Mouse (Mus musculus): ENCODE results near the gene Adgrb3. TPM values are rescaled to one million over a fixed set of nuclear protein-coding genes. Genes with fewer than 3 reads are reported as not detected.

Adgrb3 gene
- total RNA-seq, 4 experiments from 2014 or later: 101 to 114 (median 108) TPM

GRCm38 (mm10) chr1:25317142-25317541 is 512.4 kb downstream of the Adgrb3 start:
- no peak for DNase-seq (ENCODE audit: low spot score in 2 of 2)

GRCm38 (mm10) chr1:25312344-25312743 is 517.2 kb downstream of the Adgrb3 start:
- DNase-seq (ENCODE audit: low spot score in 2 of 2): no peak

- no peak for DNase-seq (ENCODE audit: low spot score in 2 of 2)
Observed at GRCm38 (mm10) chr1:25310066-25310465, 519.4 kb downstream of the Adgrb3 start.

GRCm38 (mm10) chr1:25281471-25281870 is 548.0 kb downstream of the Adgrb3 start:
- peak; percentile 26 to 34 for DNase-seq (ENCODE audit: low spot score in 2 of 2)

GRCm38 (mm10) chr1:25250562-25250961 is 578.9 kb downstream of the Adgrb3 start:
- DNase-seq (ENCODE audit: low spot score in 2 of 2): no peak

GRCm38 (mm10) chr1:25242436-25242835 is 587.1 kb downstream of the Adgrb3 start:
- no peak for DNase-seq (ENCODE audit: low spot score in 2 of 2)

GRCm38 (mm10) chr1:25229245-25229750 is 600.2 kb downstream of the Adgrb3 start:
- DNase-seq (ENCODE audit: low spot score in 2 of 2): no peak

GRCm38 (mm10) chr1:25228381-25229244 is 600.9 kb downstream of the Adgrb3 start:
- DNase-seq (ENCODE audit: low spot score in 2 of 2): peak; percentile 43 to 70

GRCm38 (mm10) chr1:25227880-25228279 is 601.6 kb downstream of the Adgrb3 start:
- no peak for DNase-seq (ENCODE audit: low spot score in 2 of 2)

GRCm38 (mm10) chr1:25204636-25205035 is 624.9 kb downstream of the Adgrb3 start:
- no peak for DNase-seq (ENCODE audit: low spot score in 2 of 2)

- no peak for DNase-seq (ENCODE audit: low spot score in 2 of 2)
Observed at GRCm38 (mm10) chr1:25199392-25199791, 630.1 kb downstream of the Adgrb3 start.

- DNase-seq (ENCODE audit: low spot score in 2 of 2): no peak
Observed at GRCm38 (mm10) chr1:25191986-25192385, 637.5 kb downstream of the Adgrb3 start.

GRCm38 (mm10) chr1:25189261-25189660 is 640.2 kb downstream of the Adgrb3 start:
- no peak for DNase-seq (ENCODE audit: low spot score in 2 of 2)

- DNase-seq (ENCODE audit: low spot score in 2 of 2): no peak
Observed at GRCm38 (mm10) chr1:25185909-25186308, 643.6 kb downstream of the Adgrb3 start.

- DNase-seq (ENCODE audit: low spot score in 2 of 2): no peak
Observed at GRCm38 (mm10) chr1:25181881-25182280, 647.6 kb downstream of the Adgrb3 start.

- DNase-seq (ENCODE audit: low spot score in 2 of 2): no peak
Observed at GRCm38 (mm10) chr1:25180615-25181014, 648.9 kb downstream of the Adgrb3 start.

GRCm38 (mm10) chr1:25179860-25180582 is 649.5 kb downstream of the Adgrb3 start:
- DNase-seq (ENCODE audit: low spot score in 2 of 2): no peak

- DNase-seq (ENCODE audit: low spot score in 2 of 2): no peak
Observed at GRCm38 (mm10) chr1:25178347-25179130, 651.0 kb downstream of the Adgrb3 start.

GRCm38 (mm10) chr1:25167120-25167519 is 662.4 kb downstream of the Adgrb3 start:
- DNase-seq (ENCODE audit: low spot score in 2 of 2): no peak

GRCm38 (mm10) chr1:25166036-25166796 is 663.3 kb downstream of the Adgrb3 start:
- DNase-seq (ENCODE audit: low spot score in 2 of 2): peak; percentile 68 to 79

- DNase-seq (ENCODE audit: low spot score in 2 of 2): no peak
Observed at GRCm38 (mm10) chr1:25163561-25163960, 665.9 kb downstream of the Adgrb3 start.
